Mouse (Mus musculus): ENCODE measurements at regions not wholly inside any gene's neighbourhood (a gene's known extent, or its start where the extent isn't known, plus 50 kb on each side); places are given as distances from the start of the nearest gene placed in this dataset.

DNA sequence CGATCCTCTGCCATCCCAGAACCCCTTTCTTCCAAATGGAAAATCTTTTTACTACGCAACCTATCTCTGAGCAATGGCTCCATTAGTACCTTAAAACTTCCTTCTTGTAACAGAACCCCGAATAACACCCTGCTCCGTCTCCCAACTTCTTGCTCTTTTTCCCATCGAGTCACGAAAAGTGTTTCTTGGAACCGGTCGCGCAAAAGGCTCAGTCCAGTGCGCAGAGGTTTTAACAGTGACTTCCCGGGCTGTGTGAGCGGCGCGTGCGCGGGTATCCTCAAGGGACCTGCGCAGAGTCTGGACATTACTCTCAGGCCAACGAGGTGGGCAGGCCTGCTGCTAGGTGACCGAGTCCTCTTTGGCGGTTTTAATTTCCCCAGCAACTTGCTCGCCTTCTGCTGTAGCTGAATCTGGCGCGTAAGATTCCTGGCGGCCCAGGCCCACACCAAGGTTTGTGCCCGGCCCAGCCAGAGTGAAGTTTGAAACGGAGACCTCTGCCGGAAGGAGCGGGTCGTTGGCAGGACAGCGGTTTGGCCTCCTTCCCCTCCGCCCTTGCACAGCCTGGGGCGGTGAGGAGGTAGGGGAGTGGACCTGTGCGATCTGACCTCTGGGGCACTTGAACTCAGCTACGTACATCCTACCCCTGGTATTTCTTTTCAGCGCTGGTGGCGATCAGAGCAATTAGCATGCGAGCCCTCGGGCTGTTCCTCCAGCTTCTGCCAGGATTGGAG lies 1103.8 kb upstream of the 2610301B20Rik start:
- H3K36me3 ChIP-seq (ENCODE audit: control insufficient read depth, insufficient read depth, low read length): no peaks in the 10 kb centered on the region
- H3K4me1 ChIP-seq (ENCODE audit: control insufficient read depth, insufficient read depth, low read length): no peaks in the 10 kb centered on the region
- H3K27ac ChIP-seq (ENCODE audit: low read length): peak overlapping the region; percentile 21; the same call in 1 of the 2 replicates
- H3K4me2 ChIP-seq (replicated peaks; ENCODE audit: low read depth, low read length): peak overlapping the region; percentile 57
- H3K4me3 ChIP-seq (ENCODE audit: low read depth, low read length): peak overlapping the region; percentile 37
- 2% methylated on average over 38 of the region's 38 CpGs for WGBS
- H3K9ac ChIP-seq (replicated peaks; ENCODE audit: low read depth, low read length): peak overlapping the region; percentile 14; the same call in 1 of the 2 replicates
- no peaks in the 10 kb centered on the region for H3K9me3 ChIP-seq (ENCODE audit: control insufficient read depth, low read depth, low read length)
- H3K27me3 ChIP-seq (ENCODE audit: control insufficient read depth, insufficient read depth, low read length): no peaks in the 10 kb centered on the region
- peak; percentile 82 for ATAC-seq (ENCODE audit: insufficient number of reproducible peaks, insufficient read depth, low FRiP score, low read depth)

- Histone ChIP-seq H3K27ac (ENCODE audit: low read length) (peak overlapping the region; percentile 21; the same call in 1 of the 2 replicates), H3K9me3 (ENCODE audit: control insufficient read depth, low read depth, low read length) (no peaks in the 10 kb centered on the region), H3K4me1 (ENCODE audit: control insufficient read depth, insufficient read depth, low read length) (no peaks in the 10 kb centered on the region), H3K4me2 (replicated peaks; ENCODE audit: low read depth, low read length) (peak overlapping the region; percentile 57), H3K36me3 (ENCODE audit: control insufficient read depth, insufficient read depth, low read length) (no peaks in the 10 kb centered on the region), H3K9ac (replicated peaks; ENCODE audit: low read depth, low read length) (peak overlapping the region; percentile 14; the same call in 1 of the 2 replicates), H3K27me3 (ENCODE audit: control insufficient read depth, insufficient read depth, low read length) (no peaks in the 10 kb centered on the region), H3K4me3 (ENCODE audit: low read depth, low read length) (peak overlapping the region; percentile 37)
- peak; percentile 66; the same call in 1 of the 2 replicates for ATAC-seq (ENCODE audit: insufficient number of reproducible peaks, insufficient read depth, low FRiP score, low read depth)
- WGBS: 4% methylated on average over 5 of the region's 5 CpGs
These were observed 1103.2 kb upstream of the 2610301B20Rik start for GRCm38 (mm10) chr4:9771103-9771474.

GRCm38 (mm10) chr4:9778391-9778790 lies 1095.9 kb upstream of the 2610301B20Rik start:
- no peaks in the 10 kb centered on the region for H3K36me3 ChIP-seq (ENCODE audit: control insufficient read depth, insufficient read depth, low read length)
- no peaks in the 10 kb centered on the region for H3K27me3 ChIP-seq (ENCODE audit: control insufficient read depth, insufficient read depth, low read length)
- H3K9me3 ChIP-seq (ENCODE audit: control insufficient read depth, low read depth, low read length): no peaks in the 10 kb centered on the region
- H3K9ac ChIP-seq (replicated peaks; ENCODE audit: low read depth, low read length): no peak overlapping the region
- no peak overlapping the region for H3K27ac ChIP-seq (ENCODE audit: low read length)
- H3K4me2 ChIP-seq (replicated peaks; ENCODE audit: low read depth, low read length): no peak overlapping the region
- H3K4me1 ChIP-seq (ENCODE audit: control insufficient read depth, insufficient read depth, low read length): no peaks in the 10 kb centered on the region
- ATAC-seq (ENCODE audit: insufficient number of reproducible peaks, insufficient read depth, low FRiP score, low read depth): no peak
- no peak overlapping the region for H3K4me3 ChIP-seq (ENCODE audit: low read depth, low read length)
- 91% methylated on average over 8 of the region's 8 CpGs for WGBS

DNA sequence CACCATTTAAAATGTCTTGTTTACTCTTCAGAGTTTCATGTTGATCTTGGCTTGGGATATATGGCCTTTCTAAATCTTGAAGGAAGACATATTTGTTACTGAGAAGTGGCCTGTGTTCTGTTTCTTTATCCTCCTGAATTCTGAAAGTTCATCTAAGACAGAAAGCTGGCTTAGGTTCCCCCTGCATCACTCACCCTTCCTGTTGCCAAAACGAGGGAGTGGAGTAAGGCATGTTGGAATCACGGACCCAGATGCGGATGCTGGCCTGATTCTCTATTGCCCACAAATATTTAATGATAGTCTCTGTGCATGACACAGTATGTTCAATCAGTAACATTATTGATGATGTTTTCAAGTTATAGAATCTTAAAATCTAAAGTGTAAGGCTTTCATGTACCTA lies 1094.7 kb upstream of the 2610301B20Rik start:
- no peaks in the 10 kb centered on the region for H3K9me3 ChIP-seq (ENCODE audit: control insufficient read depth, low read depth, low read length)
- no peak overlapping the region for H3K9ac ChIP-seq (replicated peaks; ENCODE audit: low read depth, low read length)
- H3K4me3 ChIP-seq (ENCODE audit: low read depth, low read length): no peak overlapping the region
- H3K27ac ChIP-seq (ENCODE audit: low read length): no peak overlapping the region
- 63% methylated on average over 3 of the region's 3 CpGs for WGBS
- no peak overlapping the region for H3K4me2 ChIP-seq (replicated peaks; ENCODE audit: low read depth, low read length)
- no peaks in the 10 kb centered on the region for H3K27me3 ChIP-seq (ENCODE audit: control insufficient read depth, insufficient read depth, low read length)
- H3K4me1 ChIP-seq (ENCODE audit: control insufficient read depth, insufficient read depth, low read length): no peaks in the 10 kb centered on the region
- ATAC-seq (ENCODE audit: insufficient number of reproducible peaks, insufficient read depth, low FRiP score, low read depth): no peak
- no peaks in the 10 kb centered on the region for H3K36me3 ChIP-seq (ENCODE audit: control insufficient read depth, insufficient read depth, low read length)

DNA sequence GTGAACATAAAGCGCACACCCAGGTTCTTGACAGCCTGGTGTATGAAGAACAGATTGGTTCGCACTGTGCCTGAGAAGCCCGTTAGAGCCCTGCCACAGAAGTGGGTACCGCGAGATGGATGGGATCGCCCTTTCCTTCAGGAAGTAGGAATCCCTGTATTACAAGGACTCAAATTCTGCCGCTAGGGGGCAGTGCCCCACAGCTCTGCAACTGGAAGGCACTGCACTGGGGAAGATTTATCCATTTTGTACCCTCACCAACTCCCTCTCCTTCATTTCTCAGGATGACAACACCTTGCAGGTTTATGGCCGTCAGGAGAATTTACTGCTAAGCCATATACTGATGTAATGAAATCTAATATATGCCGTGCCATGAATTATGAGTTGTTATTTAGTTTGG lies 1094.1 kb upstream of the 2610301B20Rik start:
- no peaks in the 10 kb centered on the region for H3K36me3 ChIP-seq (ENCODE audit: control insufficient read depth, insufficient read depth, low read length)
- ATAC-seq (ENCODE audit: insufficient number of reproducible peaks, insufficient read depth, low FRiP score, low read depth): no peak
- H3K27me3 ChIP-seq (ENCODE audit: control insufficient read depth, insufficient read depth, low read length): no peaks in the 10 kb centered on the region

DNA sequence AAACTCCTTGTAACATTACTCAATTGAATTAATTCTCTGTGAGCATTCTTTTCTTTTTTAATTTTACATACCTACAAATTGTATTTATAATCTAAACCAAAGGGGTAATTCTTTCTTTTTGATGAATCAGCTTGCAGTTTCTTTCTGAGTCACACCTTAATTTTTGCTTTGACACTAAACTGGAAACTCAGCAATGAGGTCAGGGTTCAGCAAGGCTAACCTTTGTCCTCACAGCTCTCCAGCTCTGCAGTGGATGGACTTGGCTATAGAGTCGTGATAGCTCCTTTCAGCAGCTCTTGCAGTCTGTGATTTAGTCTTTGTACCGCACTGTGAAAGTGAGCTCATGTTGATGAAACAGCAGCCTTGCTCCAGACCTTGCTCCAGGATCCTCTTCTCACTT lies 1093.0 kb upstream of the 2610301B20Rik start:
- H3K36me3 ChIP-seq (ENCODE audit: control insufficient read depth, insufficient read depth, low read length): no peaks in the 10 kb centered on the region
- H3K9me3 ChIP-seq (ENCODE audit: control insufficient read depth, low read depth, low read length): no peaks in the 10 kb centered on the region
- H3K9ac ChIP-seq (replicated peaks; ENCODE audit: low read depth, low read length): no peak overlapping the region
- no peaks in the 10 kb centered on the region for H3K4me1 ChIP-seq (ENCODE audit: control insufficient read depth, insufficient read depth, low read length)
- no peak overlapping the region for H3K4me2 ChIP-seq (replicated peaks; ENCODE audit: low read depth, low read length)
- no peak overlapping the region for H3K4me3 ChIP-seq (ENCODE audit: low read depth, low read length)
- no peak for ATAC-seq (ENCODE audit: insufficient number of reproducible peaks, insufficient read depth, low FRiP score, low read depth)
- 59% methylated on average over 2 of the region's 2 CpGs for WGBS
- H3K27me3 ChIP-seq (ENCODE audit: control insufficient read depth, insufficient read depth, low read length): no peaks in the 10 kb centered on the region
- no peak overlapping the region for H3K27ac ChIP-seq (ENCODE audit: low read length)

More for the DNA sequence above, 1094.1 kb upstream of the 2610301B20Rik start:
- Histone ChIP-seq H3K4me3 (ENCODE audit: low read depth, low read length) (no peak overlapping the region), H3K27ac (ENCODE audit: low read length) (no peak overlapping the region), H3K9me3 (ENCODE audit: control insufficient read depth, low read depth, low read length) (no peaks in the 10 kb centered on the region), H3K9ac (replicated peaks; ENCODE audit: low read depth, low read length) (no peak overlapping the region), H3K4me2 (replicated peaks; ENCODE audit: low read depth, low read length) (no peak overlapping the region), H3K4me1 (ENCODE audit: control insufficient read depth, insufficient read depth, low read length) (no peaks in the 10 kb centered on the region)
- WGBS: 30% methylated on average over 9 of the region's 9 CpGs

- H3K4me1 ChIP-seq (ENCODE audit: control insufficient read depth, insufficient read depth, low read length): no peaks in the 10 kb centered on the region
- H3K27ac ChIP-seq (ENCODE audit: low read length): no peak overlapping the region
- 46% methylated on average over 5 of the region's 5 CpGs for WGBS
- H3K9ac ChIP-seq (replicated peaks; ENCODE audit: low read depth, low read length): no peak overlapping the region
- no peak overlapping the region for H3K4me2 ChIP-seq (replicated peaks; ENCODE audit: low read depth, low read length)
- no peak for ATAC-seq (ENCODE audit: insufficient number of reproducible peaks, insufficient read depth, low FRiP score, low read depth)
- H3K36me3 ChIP-seq (ENCODE audit: control insufficient read depth, insufficient read depth, low read length): no peaks in the 10 kb centered on the region
- no peaks in the 10 kb centered on the region for H3K9me3 ChIP-seq (ENCODE audit: control insufficient read depth, low read depth, low read length)
- H3K4me3 ChIP-seq (ENCODE audit: low read depth, low read length): no peak overlapping the region
- H3K27me3 ChIP-seq (ENCODE audit: control insufficient read depth, insufficient read depth, low read length): no peaks in the 10 kb centered on the region
These were observed 1086.4 kb upstream of the 2610301B20Rik start for GRCm38 (mm10) chr4:9787795-9788365.

DNA sequence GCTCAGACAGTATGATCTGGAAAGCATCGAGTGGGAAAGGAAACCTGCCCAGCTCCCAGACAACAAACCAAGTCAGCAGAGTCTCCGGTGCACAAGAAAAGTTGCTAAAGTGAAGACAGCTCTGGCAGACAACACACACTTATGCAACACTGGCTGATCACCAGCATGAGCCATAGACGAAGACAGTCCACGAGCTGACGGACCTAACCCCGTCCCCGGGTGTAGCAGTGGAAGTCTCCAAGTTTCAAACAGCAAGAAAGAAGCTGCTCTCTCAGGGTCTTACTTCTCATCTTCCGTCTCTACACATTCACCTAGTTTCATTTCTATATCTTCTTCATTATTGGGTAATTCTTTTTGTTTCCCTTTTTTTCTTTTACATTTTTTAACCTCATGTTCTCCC lies 1083.8 kb upstream of the 2610301B20Rik start:
- no peak overlapping the region for H3K4me3 ChIP-seq (ENCODE audit: low read depth, low read length)
- 91% methylated on average over 8 of the region's 8 CpGs for WGBS

More for the DNA sequence above, 1083.8 kb upstream of the 2610301B20Rik start:
- Histone ChIP-seq H3K27me3 (ENCODE audit: control insufficient read depth, insufficient read depth, low read length) (no peaks in the 10 kb centered on the region), H3K36me3 (ENCODE audit: control insufficient read depth, insufficient read depth, low read length) (no peaks in the 10 kb centered on the region), H3K4me2 (replicated peaks; ENCODE audit: low read depth, low read length) (no peak overlapping the region), H3K4me1 (ENCODE audit: control insufficient read depth, insufficient read depth, low read length) (no peaks in the 10 kb centered on the region), H3K9ac (replicated peaks; ENCODE audit: low read depth, low read length) (no peak overlapping the region), H3K9me3 (ENCODE audit: control insufficient read depth, low read depth, low read length) (no peaks in the 10 kb centered on the region), H3K27ac (ENCODE audit: low read length) (no peak overlapping the region)
- ATAC-seq (ENCODE audit: insufficient number of reproducible peaks, insufficient read depth, low FRiP score, low read depth): no peak
